Mouse (Mus musculus) embryonic fibroblast, embryonic 13.5 days (primary cell): Measurements from ENCODE around the gene 2300002M23Rik.

Experiments
- CTCF ChIP-seq: IDR thresholded peaks from 2 replicates; pipeline ENCODE4 v1.5.1; 2011; ENCODE audit warnings: mild to moderate bottlenecking, control low read depth, low read length, moderate library complexity, borderline replicate concordance; ENCODE audit not compliant: insufficient read depth
- POLR2A ChIP-seq: IDR thresholded peaks from 2 replicates; pipeline ENCODE4 v1.6.1; 2011; ENCODE audit warnings: low read depth, mild to moderate bottlenecking, control low read depth, low read length, moderate library complexity

DNA sequence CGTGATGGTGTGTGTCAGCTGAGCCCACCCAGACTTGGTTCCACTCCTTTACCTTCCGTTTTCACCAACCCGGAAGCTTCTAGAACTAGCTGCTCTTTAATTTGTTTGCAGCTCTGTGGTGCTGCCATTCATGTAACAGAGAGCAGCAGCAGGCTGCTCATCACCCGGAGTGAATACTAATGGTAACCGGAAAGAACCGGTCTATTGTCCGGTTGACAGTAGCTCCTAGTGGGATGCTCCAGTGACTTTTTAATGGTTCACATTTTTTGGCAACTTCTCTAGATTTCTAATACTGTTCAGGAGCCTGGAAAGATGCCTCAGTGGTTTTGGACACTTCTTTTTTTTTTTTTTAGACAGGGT lies 23.9 kb downstream of the 2300002M23Rik start:
- TF ChIP-seq POLR2A (no peak), CTCF (no peak)
